Mouse (Mus musculus): ENCODE measurements around the gene Ttc9b.

- no peak for TF ChIP-seq CTCF (IDR thresholded peaks at IDR 0.05; ENCODE audit: control insufficient read depth, insufficient read depth, low read length)
- TF ChIP-seq POLR2A (IDR thresholded peaks at IDR 0.05; ENCODE audit: borderline replicate concordance, control insufficient read depth, low read depth, low read length) = no peak
Measured at GRCm38 (mm10) chr7:27606481-27607254, 47.0 kb upstream of the Ttc9b start.
